Mouse (Mus musculus): ENCODE measurements around the gene Pfkm. TPM values are rescaled to one million over a fixed set of nuclear protein-coding genes. Genes with fewer than 3 reads are reported as not detected.

Gene Pfkm
- polyA plus RNA-seq, 1 experiment from 2014 or later = 36.3 TPM

DNA sequence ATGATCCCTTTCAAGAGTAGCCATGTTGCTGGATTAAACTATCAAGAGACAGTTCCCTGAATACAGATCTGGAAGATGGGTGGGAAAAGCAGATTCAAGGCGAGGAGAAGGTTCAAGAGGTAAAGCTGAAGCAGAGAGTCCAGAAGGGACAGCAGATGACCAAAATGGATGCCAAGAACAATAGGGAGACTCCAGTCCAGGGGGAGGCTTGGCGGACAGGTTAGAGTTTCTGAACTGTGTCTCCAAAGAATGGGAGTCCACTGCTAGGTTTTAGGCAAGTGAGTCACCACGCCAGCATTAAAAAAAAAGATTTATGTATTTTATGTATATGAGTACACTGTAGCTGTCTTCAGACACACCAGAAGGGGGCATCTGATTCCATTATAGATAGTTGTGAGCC is 62.2 kb downstream of the Pfkm start:
- Histone ChIP-seq H3K4me2 (no peak overlapping the region), H3K4me3 (ENCODE audit: low read depth, low read length) (no peak overlapping the region), H3K9me3 (ENCODE audit: control insufficient read depth, low read length) (no peaks in the 10 kb centered on the region), H3K27me3 (ENCODE audit: control insufficient read depth, insufficient read depth, low read length) (no peaks in the 10 kb centered on the region), H3K4me1 (ENCODE audit: control insufficient read depth, insufficient read depth, low read length) (no peaks in the 10 kb centered on the region), H3K27ac (ENCODE audit: low read depth, low read length) (no peak overlapping the region), H3K9ac (ENCODE audit: low read length) (no peak overlapping the region), H3K36me3 (ENCODE audit: control insufficient read depth, insufficient read depth, low read length) (no peaks in the 10 kb centered on the region)
- 82% methylated on average over 3 of the region's 3 CpGs for WGBS
- DNase-seq (ENCODE audit: low spot score, missing footprints) = peak; percentile 64
- no peak for ATAC-seq (ENCODE audit: low FRiP score)

DNA sequence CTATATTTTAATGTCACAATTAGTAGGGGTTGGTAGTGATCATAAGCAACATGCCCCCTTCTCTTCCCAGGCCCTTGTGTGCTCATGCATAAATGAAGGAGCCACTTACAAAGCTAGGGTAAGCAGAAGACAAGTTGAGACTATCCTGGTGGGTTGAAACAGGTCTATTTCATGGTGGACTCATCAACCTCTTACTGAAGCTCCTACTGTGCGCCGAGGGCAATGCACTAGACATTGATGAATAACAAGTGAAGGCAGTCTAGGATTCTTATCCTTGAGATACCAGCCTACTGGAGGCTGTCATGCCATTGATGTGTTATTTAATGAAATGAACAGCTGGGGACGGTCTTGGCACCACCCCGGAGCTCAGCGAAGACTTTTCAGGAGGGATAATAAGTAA is 62.9 kb downstream of the Pfkm start:
- no peak for ATAC-seq (ENCODE audit: low FRiP score)
- Histone ChIP-seq H3K4me1 (ENCODE audit: control insufficient read depth, insufficient read depth, low read length) (no peaks in the 10 kb centered on the region), H3K9ac (ENCODE audit: low read length) (no peak overlapping the region), H3K9me3 (ENCODE audit: control insufficient read depth, low read length) (no peaks in the 10 kb centered on the region), H3K4me3 (ENCODE audit: low read depth, low read length) (no peak overlapping the region), H3K27me3 (ENCODE audit: control insufficient read depth, insufficient read depth, low read length) (no peaks in the 10 kb centered on the region), H3K27ac (ENCODE audit: low read depth, low read length) (no peak overlapping the region), H3K36me3 (ENCODE audit: control insufficient read depth, insufficient read depth, low read length) (no peaks in the 10 kb centered on the region), H3K4me2 (no peak overlapping the region)
- WGBS = 90% methylated on average over 5 of the region's 5 CpGs
- no peak for DNase-seq (ENCODE audit: low spot score, missing footprints)

DNA sequence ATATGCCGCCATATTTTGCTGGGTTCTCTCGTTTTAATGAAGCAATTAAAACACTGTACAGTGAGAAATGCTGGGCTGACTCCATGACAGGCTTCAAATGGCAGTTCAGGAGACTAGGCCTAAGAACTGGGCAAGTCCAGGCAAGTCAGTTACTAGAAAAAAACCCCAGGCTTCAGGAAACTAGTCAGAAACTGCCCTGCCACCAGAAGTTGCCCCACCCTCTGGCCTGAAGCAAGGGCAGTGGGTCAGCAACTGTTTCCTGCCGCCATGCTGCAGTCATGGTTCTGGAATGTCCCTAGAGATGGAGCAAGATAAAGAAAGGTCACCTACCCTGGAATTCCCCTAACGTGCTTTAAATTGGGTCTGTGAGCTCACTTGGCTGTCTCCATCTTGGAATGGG is 63.6 kb downstream of the Pfkm start:
- Histone ChIP-seq H3K4me2 (no peak overlapping the region), H3K4me3 (ENCODE audit: low read depth, low read length) (no peak overlapping the region), H3K4me1 (ENCODE audit: control insufficient read depth, insufficient read depth, low read length) (no peaks in the 10 kb centered on the region), H3K27me3 (ENCODE audit: control insufficient read depth, insufficient read depth, low read length) (no peaks in the 10 kb centered on the region), H3K9me3 (ENCODE audit: control insufficient read depth, low read length) (no peaks in the 10 kb centered on the region), H3K27ac (ENCODE audit: low read depth, low read length) (no peak overlapping the region), H3K9ac (ENCODE audit: low read length) (no peak overlapping the region), H3K36me3 (ENCODE audit: control insufficient read depth, insufficient read depth, low read length) (no peaks in the 10 kb centered on the region)
- 82% methylated on average over 4 of the region's 4 CpGs for WGBS
- ATAC-seq (ENCODE audit: low FRiP score) = no peak
- DNase-seq (ENCODE audit: low spot score, missing footprints) = peak; percentile 41

DNA sequence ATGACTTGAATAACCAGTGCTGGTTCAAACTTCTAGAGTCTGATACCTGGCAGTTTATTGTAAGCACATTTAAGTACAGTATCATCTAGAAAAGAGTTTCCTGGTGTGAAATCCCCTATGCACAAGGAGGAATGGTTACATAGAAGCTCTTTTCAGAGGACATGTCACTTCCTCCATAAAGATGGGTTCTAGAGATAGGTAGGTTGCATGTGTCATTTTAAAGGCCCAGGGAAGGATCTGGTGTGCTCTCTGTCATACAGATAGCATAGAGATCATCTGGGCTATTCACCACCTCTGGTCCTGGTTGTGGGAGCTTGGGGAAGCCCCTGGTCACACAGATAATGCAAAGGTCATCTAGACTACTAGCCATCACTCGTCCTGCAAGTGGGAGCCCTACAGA is 64.9 kb downstream of the Pfkm start:
- DNase-seq (ENCODE audit: low spot score, missing footprints) = peak; percentile 2
- H3K36me3 ChIP-seq (ENCODE audit: control insufficient read depth, insufficient read depth, low read length) = no peaks in the 10 kb centered on the region
- H3K27me3 ChIP-seq (ENCODE audit: control insufficient read depth, insufficient read depth, low read length) = no peaks in the 10 kb centered on the region
- no peaks in the 10 kb centered on the region for H3K4me1 ChIP-seq (ENCODE audit: control insufficient read depth, insufficient read depth, low read length)
- no peaks in the 10 kb centered on the region for H3K9me3 ChIP-seq (ENCODE audit: control insufficient read depth, low read length)
- no peak overlapping the region for H3K9ac ChIP-seq (ENCODE audit: low read length)
- no peak overlapping the region for H3K4me2 ChIP-seq
- 68% methylated on average over 1 of the region's 1 CpGs for WGBS
- H3K27ac ChIP-seq (ENCODE audit: low read depth, low read length) = no peak overlapping the region
- no peak overlapping the region for H3K4me3 ChIP-seq (ENCODE audit: low read depth, low read length)
- ATAC-seq (ENCODE audit: low FRiP score) = no peak

DNA sequence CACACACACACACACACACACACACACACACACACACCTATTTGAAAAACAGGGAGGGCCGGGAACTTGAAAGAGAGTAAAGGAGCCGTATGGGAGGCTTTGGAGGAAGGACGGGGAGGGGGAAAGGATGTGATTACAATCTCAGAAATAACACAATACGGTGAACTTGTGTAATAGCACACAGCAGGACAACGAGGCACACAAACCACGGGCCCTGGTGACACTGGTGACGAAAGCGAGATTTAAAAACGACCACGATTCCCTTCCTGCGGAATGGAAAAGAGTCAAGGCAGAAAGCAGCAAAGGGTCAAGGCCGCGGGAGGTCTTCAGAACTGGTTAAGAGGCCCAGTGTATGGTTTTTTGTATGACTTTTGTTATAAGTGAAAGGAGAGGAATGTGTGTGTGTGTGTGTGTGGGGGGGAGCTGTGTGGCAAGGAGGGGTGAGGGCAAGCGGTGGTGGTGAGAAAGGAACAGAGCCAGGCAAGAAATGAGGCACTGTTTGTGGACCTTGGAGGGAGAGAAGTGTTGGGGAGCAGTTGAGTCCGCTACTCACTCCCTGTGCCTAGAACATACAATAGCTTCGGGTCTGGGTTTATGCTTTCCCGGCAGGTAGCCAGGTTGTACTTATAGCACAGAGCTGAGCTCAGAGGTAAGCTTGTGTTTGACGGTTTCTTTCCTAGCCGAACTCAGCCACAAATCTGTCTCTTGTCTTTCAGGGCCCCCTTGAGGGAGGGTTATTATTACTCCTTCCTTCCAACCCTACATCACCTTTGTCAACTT is 68.8 kb downstream of the Pfkm start:
- H3K4me1 ChIP-seq (ENCODE audit: control insufficient read depth, insufficient read depth, low read length) = no peaks in the 10 kb centered on the region
- no peaks in the 10 kb centered on the region for H3K9me3 ChIP-seq (ENCODE audit: control insufficient read depth, low read length)
- H3K4me2 ChIP-seq = no peak overlapping the region
- ATAC-seq (ENCODE audit: low FRiP score) = no peak
- H3K9ac ChIP-seq (ENCODE audit: low read length) = no peak overlapping the region
- no peak overlapping the region for H3K27ac ChIP-seq (ENCODE audit: low read depth, low read length)
- no peak overlapping the region for H3K4me3 ChIP-seq (ENCODE audit: low read depth, low read length)
- DNase-seq (ENCODE audit: low spot score, missing footprints) = peak; percentile 66
- H3K36me3 ChIP-seq (ENCODE audit: control insufficient read depth, insufficient read depth, low read length) = no peaks in the 10 kb centered on the region
- no peaks in the 10 kb centered on the region; the same call in 1 of the 2 replicates for H3K27me3 ChIP-seq (ENCODE audit: control insufficient read depth, insufficient read depth, low read length)
- WGBS = 71% methylated on average over 19 of the region's 19 CpGs

DNA sequence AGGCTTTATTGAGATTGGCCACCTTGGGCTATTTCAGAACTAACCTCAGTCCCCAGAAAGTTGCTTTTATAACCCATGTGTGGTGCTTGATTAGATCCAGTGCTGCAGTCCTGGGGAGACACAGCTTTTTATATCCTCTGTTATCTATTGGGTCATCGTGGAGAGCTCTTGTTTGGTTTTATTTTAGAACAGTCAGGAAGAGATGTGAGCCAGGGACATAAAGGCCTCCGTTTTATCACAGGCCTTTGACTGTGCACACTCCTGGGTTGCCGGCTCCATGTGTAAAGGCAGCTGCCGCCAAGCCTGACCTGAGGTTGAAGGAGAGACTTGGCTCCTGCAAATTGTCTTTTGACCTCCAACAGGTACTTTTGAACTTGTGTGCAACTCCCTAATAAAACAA is 70.2 kb downstream of the Pfkm start:
- H3K4me3 ChIP-seq (ENCODE audit: low read depth, low read length) = no peak overlapping the region
- DNase-seq (ENCODE audit: low spot score, missing footprints) (no peak), ATAC-seq (ENCODE audit: low FRiP score) (no peak)
- no peak overlapping the region for H3K4me2 ChIP-seq
- no peak overlapping the region for H3K9ac ChIP-seq (ENCODE audit: low read length)
- WGBS = 87% methylated on average over 4 of the region's 4 CpGs
- no peaks in the 10 kb centered on the region for H3K9me3 ChIP-seq (ENCODE audit: control insufficient read depth, low read length)
- H3K36me3 ChIP-seq (ENCODE audit: control insufficient read depth, insufficient read depth, low read length) = no peaks in the 10 kb centered on the region
- peaks cover 5% of the 10 kb centered on the region for H3K4me1 ChIP-seq (ENCODE audit: control insufficient read depth, insufficient read depth, low read length)
- no peak overlapping the region for H3K27ac ChIP-seq (ENCODE audit: low read depth, low read length)
- no peaks in the 10 kb centered on the region; the same call in 1 of the 2 replicates for H3K27me3 ChIP-seq (ENCODE audit: control insufficient read depth, insufficient read depth, low read length)

DNA sequence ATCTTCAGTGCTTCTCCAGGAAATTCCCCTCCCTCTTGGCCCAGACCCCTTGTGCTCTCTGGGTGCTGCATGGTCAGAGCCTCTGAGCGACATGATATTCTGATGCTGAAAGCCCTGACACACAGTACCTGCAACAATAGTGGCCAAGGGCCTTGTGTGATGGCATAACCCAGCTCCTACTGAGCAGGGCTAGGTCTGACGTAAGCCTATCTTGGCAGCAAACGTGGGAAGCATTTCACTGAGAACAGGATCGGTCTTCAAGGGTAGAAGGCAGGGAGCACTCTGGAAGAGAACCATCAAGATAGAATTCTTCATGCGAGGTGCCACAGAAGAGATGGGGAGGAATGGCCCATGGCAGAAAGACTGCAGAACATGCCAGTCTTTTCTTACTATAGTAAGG is 73.1 kb downstream of the Pfkm start, which contains the start of gene Asb8:
Gene Asb8 (minus strand): TSS at position 101 of the 400 bp plus-strand sequence.
- H3K4me1 ChIP-seq (ENCODE audit: control insufficient read depth, insufficient read depth, low read length) = peaks cover 5% of the 10 kb centered on the region
- H3K36me3 ChIP-seq (ENCODE audit: control insufficient read depth, insufficient read depth, low read length) = no peaks in the 10 kb centered on the region
- no peak within 1 kb of the TSS for H3K9ac ChIP-seq (ENCODE audit: low read length)
- no peak within 1 kb of the TSS for H3K4me3 ChIP-seq (ENCODE audit: low read depth, low read length)
- no peak within 1 kb of the TSS; the same call in 1 of the 2 replicates for H3K4me2 ChIP-seq
- H3K27ac ChIP-seq (ENCODE audit: low read depth, low read length) = no peak within 1 kb of the TSS
- ATAC-seq (ENCODE audit: low FRiP score) (no peak), DNase-seq (ENCODE audit: low spot score, missing footprints) (peak; percentile 37)
- no peaks in the 10 kb centered on the region for H3K9me3 ChIP-seq (ENCODE audit: control insufficient read depth, low read length)
- WGBS = 90% methylated on average over 5 of the region's 5 CpGs
- H3K27me3 ChIP-seq (ENCODE audit: control insufficient read depth, insufficient read depth, low read length) = peaks cover 24% of the 10 kb centered on the region

DNA sequence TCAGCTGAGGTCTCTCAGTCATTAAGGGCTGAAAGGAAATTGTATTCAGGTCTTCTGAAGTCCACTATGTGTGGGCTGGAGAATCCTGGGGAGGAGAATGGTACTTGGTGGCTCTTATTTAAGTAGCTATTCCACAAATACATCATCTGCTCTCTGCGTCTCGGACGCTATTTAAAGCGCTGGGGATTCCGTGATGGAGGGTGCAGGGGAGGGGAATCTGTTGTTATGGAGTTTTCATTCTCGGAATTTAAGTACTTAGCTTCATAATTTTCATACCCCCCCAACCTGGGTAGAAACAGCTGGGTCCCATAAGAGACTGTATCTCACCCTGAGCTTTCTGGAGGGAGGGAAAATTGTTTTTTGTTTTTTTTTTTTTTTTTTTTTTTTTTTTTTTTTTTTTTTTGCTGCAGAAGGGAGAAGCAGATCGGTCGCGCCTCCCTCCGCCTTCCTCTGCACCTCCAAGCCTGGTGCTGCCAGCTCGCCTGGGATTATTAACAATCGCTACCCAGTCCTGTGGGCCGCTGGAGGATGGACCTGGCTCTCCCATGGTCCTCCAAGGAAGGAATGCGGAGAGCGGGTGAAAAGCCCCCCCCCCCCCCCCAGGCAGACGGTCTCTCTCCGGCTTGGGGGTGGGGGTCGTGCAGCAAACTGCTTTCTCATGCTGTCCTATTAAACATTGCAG is 74.7 kb downstream of the Pfkm start, which contains the start of gene Ccdc184:
Gene Ccdc184 (plus strand): TSS at position 196 of the 682 bp plus-strand sequence.
- no peaks in the 10 kb centered on the region for H3K36me3 ChIP-seq (ENCODE audit: control insufficient read depth, insufficient read depth, low read length)
- peaks cover 29% of the 10 kb centered on the region for H3K27me3 ChIP-seq (ENCODE audit: control insufficient read depth, insufficient read depth, low read length)
- DNase-seq (ENCODE audit: low spot score, missing footprints) (peak; percentile 88), ATAC-seq (ENCODE audit: low FRiP score) (peak; percentile 75)
- peaks cover 5% of the 10 kb centered on the region for H3K4me1 ChIP-seq (ENCODE audit: control insufficient read depth, insufficient read depth, low read length)
- H3K4me3 ChIP-seq (ENCODE audit: low read depth, low read length) = peak within 1 kb of the TSS; percentile 45
- peak within 1 kb of the TSS; percentile 63 for H3K4me2 ChIP-seq
- no peaks in the 10 kb centered on the region for H3K9me3 ChIP-seq (ENCODE audit: control insufficient read depth, low read length)
- H3K9ac ChIP-seq (ENCODE audit: low read length) = peak within 1 kb of the TSS; percentile 58
- WGBS = 1% methylated on average over 18 of the region's 18 CpGs
- peak within 1 kb of the TSS; percentile 85 for H3K27ac ChIP-seq (ENCODE audit: low read depth, low read length)
